Mouse (Mus musculus): Measurements from ENCODE around the gene Larp4b. TPM values are rescaled to one million over a fixed set of nuclear protein-coding genes. Genes with fewer than 3 reads are reported as not detected.

The Larp4b gene
- polyA plus RNA-seq, 1 experiment from 2014 or later: 30.3 TPM

DNA sequence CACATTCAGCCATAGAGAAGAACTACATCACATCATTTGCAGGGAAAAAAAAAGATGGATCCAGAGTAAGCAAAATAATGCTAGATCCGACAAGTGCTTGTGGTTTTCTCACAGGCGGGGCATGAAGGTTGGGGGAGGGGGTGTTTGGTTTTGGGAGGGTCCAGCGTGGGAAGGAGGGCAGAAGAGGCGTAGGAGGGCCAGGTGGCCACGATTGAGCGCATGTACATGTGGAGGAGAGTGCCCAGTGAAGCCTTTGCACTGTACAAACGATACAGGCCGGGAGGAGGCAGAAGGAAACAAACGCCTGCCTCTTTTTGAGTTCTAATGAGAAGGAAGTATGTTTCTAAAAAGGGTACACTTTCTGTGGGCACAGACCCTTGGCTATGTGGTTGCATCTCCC, 60.1 kb downstream of the Larp4b start:
- Histone ChIP-seq H3K4me2 (no peak overlapping the region), H3K27me3 (no peaks in the 10 kb centered on the region), H3K36me3 (peaks cover 68% of the 10 kb centered on the region), H3K27ac (no peak overlapping the region), H3K9me3 (no peaks in the 10 kb centered on the region), H3K4me1 (no peaks in the 10 kb centered on the region), H3K4me3 (no peak overlapping the region), H3K9ac (no peak overlapping the region)
- ATAC-seq (ENCODE audit: insufficient number of reproducible peaks, low FRiP score, low TSS enrichment, low read depth): no peak
- WGBS: 84% methylated on average over 9 of the region's 9 CpGs

DNA sequence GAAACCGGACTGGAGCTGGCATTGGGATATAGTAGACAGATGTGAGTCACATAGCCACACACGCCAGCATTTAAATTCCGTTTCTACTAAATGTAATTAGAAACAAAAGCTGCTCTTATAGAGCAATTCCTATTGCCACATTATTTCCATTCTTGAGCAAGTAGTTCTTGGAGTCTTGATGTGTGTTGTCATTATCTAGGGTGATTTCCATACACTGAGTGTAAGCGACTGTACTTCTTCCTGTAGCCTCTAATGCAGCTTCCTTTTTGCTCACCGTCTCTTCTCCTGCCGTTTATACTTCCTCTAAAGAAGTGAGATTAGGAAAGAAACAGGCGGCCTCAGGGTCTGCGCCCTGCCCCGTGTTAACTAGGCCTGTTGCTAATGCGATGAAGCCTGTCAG, 65.6 kb downstream of the Larp4b start:
- 76% methylated on average over 10 of the region's 10 CpGs for WGBS
- Histone ChIP-seq H3K9ac (no peak overlapping the region), H3K27me3 (no peaks in the 10 kb centered on the region), H3K27ac (no peak overlapping the region), H3K4me1 (no peaks in the 10 kb centered on the region), H3K9me3 (no peaks in the 10 kb centered on the region), H3K4me3 (no peak overlapping the region), H3K36me3 (peaks cover 72% of the 10 kb centered on the region), H3K4me2 (no peak overlapping the region)
- ATAC-seq (ENCODE audit: insufficient number of reproducible peaks, low FRiP score, low TSS enrichment, low read depth): no peak

DNA sequence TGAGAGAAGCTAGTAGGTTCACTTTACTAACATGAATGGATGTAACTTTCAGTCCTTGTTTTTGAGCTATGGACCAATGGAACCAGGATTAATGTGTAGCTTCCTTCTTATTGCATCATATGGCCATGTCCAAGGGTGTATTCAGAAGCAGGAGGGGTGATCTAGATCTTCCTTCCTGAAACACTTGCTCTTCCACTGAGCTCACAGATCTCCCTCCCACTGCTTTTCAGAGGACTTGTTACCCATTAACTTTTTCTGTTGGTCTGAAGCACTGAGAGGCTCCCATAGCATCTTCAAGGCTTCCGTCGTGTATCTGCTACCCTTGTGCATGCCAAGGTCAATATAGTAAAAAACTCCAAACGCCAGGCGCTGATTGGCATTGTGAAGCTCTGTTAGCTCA, 69.2 kb downstream of the Larp4b start:
- H3K4me1 ChIP-seq: no peaks in the 10 kb centered on the region
- no peaks in the 10 kb centered on the region for H3K9me3 ChIP-seq
- ATAC-seq (ENCODE audit: insufficient number of reproducible peaks, low FRiP score, low TSS enrichment, low read depth): no peak
- no peak overlapping the region for H3K27ac ChIP-seq
- WGBS: 94% methylated on average over 4 of the region's 4 CpGs
- H3K9ac ChIP-seq: no peak overlapping the region
- H3K36me3 ChIP-seq: peaks cover 76% of the 10 kb centered on the region
- H3K4me2 ChIP-seq: no peak overlapping the region
- H3K27me3 ChIP-seq: no peaks in the 10 kb centered on the region
- H3K4me3 ChIP-seq: no peak overlapping the region

DNA sequence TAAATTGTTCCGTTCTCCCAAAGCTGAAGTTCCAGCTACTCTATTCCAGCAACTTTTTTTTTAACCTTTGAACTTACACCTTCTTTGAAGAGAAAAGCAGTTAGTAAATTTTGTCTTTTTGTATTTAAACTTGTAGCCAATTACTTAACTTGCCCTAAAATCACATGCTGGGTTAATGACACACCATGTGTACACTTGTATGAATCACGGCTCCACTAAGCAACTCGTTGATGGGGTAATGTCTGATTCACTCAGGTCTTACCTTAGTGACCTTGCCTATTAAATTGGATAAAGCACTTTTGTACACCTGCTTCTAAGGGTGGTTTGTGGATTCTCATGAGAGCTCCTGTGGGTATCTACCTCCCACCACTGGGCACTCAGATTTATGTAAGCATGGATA, 74.2 kb downstream of the Larp4b start:
- Histone ChIP-seq H3K9ac (no peak overlapping the region), H3K27ac (no peak overlapping the region), H3K4me2 (no peak overlapping the region), H3K9me3 (no peaks in the 10 kb centered on the region), H3K27me3 (no peaks in the 10 kb centered on the region), H3K36me3 (peaks cover 68% of the 10 kb centered on the region), H3K4me3 (no peak overlapping the region), H3K4me1 (no peaks in the 10 kb centered on the region)
- no peak for ATAC-seq (ENCODE audit: insufficient number of reproducible peaks, low FRiP score, low TSS enrichment, low read depth)
- 66% methylated on average over 3 of the region's 3 CpGs for WGBS

DNA sequence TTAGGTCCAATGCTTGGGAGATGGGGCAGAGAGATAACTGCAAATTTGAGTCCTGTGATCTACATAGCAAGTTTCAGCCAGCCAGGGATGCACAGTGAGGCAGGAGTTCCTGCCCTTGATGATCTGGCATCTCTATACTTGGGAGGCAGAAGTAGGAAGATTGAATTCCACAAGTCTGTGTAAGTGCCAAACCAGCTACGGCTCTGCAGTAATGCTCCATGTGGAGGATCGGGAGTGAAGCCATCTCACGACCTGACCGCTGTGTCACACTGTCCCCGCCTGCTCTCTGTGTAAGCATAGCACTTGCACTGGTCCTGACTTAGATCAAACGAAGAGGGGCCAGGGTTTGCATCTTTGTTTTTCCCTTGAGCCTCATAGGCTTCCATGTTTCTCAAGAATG, 75.9 kb downstream of the Larp4b start:
- H3K4me3 ChIP-seq: no peak overlapping the region
- WGBS: 83% methylated on average over 6 of the region's 6 CpGs
- ATAC-seq (ENCODE audit: insufficient number of reproducible peaks, low FRiP score, low TSS enrichment, low read depth): no peak
- no peaks in the 10 kb centered on the region for H3K9me3 ChIP-seq
- H3K27me3 ChIP-seq: no peaks in the 10 kb centered on the region
- H3K27ac ChIP-seq: no peak overlapping the region
- no peaks in the 10 kb centered on the region for H3K4me1 ChIP-seq
- peaks cover 73% of the 10 kb centered on the region for H3K36me3 ChIP-seq
- H3K4me2 ChIP-seq: no peak overlapping the region
- no peak overlapping the region for H3K9ac ChIP-seq

DNA sequence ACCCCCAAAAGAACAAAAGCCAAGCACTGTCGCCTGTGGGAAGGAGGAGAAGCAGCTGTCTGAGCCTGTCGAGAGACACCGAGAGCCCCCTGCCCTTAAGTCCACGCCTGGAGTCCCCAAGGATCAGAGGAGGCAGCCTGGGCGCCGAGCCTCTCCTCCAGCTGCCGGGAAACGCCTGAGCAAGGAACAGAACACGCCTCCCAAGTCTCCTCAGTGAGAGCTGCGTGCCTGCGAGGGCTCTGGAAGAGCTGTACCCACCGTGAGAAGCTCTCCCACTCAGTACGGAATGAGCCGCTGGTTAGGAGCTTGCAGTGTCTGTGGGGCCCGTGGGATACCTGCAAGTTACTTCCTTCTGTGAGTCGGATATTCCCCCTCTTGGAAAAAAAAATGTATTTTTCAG, 77.0 kb downstream of the Larp4b start:
- 84% methylated on average over 16 of the region's 16 CpGs for WGBS
- ATAC-seq (ENCODE audit: insufficient number of reproducible peaks, low FRiP score, low TSS enrichment, low read depth): no peak
- H3K9me3 ChIP-seq: no peaks in the 10 kb centered on the region
- no peak overlapping the region for H3K27ac ChIP-seq
- no peak overlapping the region for H3K4me3 ChIP-seq
- H3K4me1 ChIP-seq: no peaks in the 10 kb centered on the region
- H3K36me3 ChIP-seq: peaks cover 77% of the 10 kb centered on the region
- H3K27me3 ChIP-seq: no peaks in the 10 kb centered on the region
- no peak overlapping the region for H3K4me2 ChIP-seq
- H3K9ac ChIP-seq: no peak overlapping the region

DNA sequence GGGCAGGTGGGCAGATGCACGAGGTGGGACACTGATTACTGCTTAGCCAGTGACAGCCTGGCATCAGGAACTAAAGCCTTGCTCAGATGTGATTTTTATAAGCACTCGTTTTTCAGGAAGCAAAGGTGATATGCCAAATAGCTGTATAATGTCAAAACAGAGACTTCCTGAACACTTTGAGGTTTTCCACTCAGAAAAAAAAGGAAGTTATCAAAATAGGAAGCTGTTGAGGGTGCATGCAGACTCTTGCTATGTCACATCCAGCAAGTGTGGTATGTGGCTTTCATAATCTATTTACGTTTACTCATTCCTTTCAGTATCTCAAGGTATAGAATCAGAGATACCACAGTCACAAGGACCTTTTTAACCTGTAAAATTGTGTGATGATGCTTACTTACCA, 79.7 kb downstream of the Larp4b start:
- Histone ChIP-seq H3K4me2 (no peak overlapping the region), H3K36me3 (peaks cover 61% of the 10 kb centered on the region), H3K9ac (no peak overlapping the region), H3K4me3 (no peak overlapping the region), H3K27me3 (no peaks in the 10 kb centered on the region), H3K27ac (no peak overlapping the region), H3K9me3 (no peaks in the 10 kb centered on the region), H3K4me1 (no peaks in the 10 kb centered on the region)
- 61% methylated on average over 3 of the region's 3 CpGs for WGBS
- no peak for ATAC-seq (ENCODE audit: insufficient number of reproducible peaks, low FRiP score, low TSS enrichment, low read depth)

DNA sequence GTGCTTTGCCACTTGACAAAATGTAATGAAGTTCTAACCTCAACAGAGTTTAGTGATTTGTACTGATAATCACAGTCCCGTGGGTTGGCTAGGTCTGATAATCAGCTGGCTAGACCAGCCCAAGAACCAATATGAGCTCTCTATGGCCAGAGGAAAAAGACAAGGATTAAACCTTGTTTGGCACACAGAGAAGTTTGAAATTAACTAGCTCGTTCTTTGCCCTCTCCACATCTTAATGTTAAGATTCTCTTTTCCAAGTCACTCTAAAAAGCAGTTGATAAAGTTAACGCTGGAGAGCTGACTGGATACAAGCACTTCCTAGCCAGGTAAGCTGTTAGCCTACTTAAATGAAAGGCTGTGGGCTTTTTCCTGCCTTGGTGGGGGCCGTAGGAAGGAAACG, 81.5 kb downstream of the Larp4b start:
- Histone ChIP-seq H3K9me3 (no peaks in the 10 kb centered on the region), H3K36me3 (peaks cover 45% of the 10 kb centered on the region), H3K4me3 (no peak overlapping the region), H3K4me1 (peaks cover 12% of the 10 kb centered on the region; the same call in 1 of the 2 replicates), H3K27me3 (no peaks in the 10 kb centered on the region), H3K9ac (no peak overlapping the region), H3K4me2 (no peak overlapping the region), H3K27ac (no peak overlapping the region)
- no peak for ATAC-seq (ENCODE audit: insufficient number of reproducible peaks, low FRiP score, low TSS enrichment, low read depth)
- WGBS: 88% methylated on average over 5 of the region's 5 CpGs

DNA sequence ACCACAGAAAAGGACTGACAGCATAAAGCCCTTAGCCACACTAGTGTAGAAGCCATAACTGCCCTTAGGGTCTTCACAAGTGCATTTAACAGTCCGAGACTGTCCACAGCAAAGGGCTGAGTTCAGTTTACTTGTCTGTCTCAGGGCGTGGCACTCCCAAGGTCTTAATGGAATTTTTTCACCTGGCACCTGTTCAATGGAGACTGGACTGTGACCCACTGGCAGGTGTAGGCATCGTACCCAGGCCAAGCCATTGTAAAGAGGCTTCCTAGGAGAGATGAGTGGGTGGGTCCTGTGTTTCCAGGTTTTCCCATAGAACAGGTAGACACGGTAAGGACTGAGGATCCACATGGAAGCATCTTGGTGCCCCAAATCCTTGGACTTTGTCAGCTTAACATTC, 84.6 kb downstream of the Larp4b start:
- H3K9me3 ChIP-seq: no peaks in the 10 kb centered on the region
- no peak overlapping the region for H3K27ac ChIP-seq
- no peak overlapping the region for H3K4me2 ChIP-seq
- ATAC-seq (ENCODE audit: insufficient number of reproducible peaks, low FRiP score, low TSS enrichment, low read depth): no peak
- H3K9ac ChIP-seq: no peak overlapping the region
- H3K4me1 ChIP-seq: peaks cover 15% of the 10 kb centered on the region; the same call in 1 of the 2 replicates
- 89% methylated on average over 4 of the region's 4 CpGs for WGBS
- peaks cover 22% of the 10 kb centered on the region for H3K36me3 ChIP-seq
- no peaks in the 10 kb centered on the region for H3K27me3 ChIP-seq
- no peak overlapping the region for H3K4me3 ChIP-seq

DNA sequence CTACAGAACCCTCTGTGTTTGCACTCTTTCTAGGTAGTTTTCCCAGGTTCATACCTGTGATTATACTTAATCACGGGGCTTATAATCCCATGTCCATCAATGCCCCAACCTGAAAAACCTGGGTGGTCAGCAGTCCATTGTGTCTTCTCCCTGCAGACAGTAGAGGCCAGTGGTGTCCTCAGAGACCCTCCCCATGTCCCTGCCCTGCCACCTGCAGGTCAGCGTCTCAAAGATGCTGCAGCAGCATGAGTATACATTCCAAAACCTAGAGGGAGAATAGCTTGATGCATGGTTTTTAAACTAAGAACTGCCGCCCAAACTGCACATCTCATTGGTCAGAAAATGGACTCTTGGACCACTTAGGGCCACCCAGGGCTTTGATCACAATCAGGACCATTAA, 85.0 kb downstream of the Larp4b start:
- H3K36me3 ChIP-seq: peaks cover 20% of the 10 kb centered on the region
- peaks cover 15% of the 10 kb centered on the region; the same call in 1 of the 2 replicates for H3K4me1 ChIP-seq
- ATAC-seq (ENCODE audit: insufficient number of reproducible peaks, low FRiP score, low TSS enrichment, low read depth): no peak
- H3K27me3 ChIP-seq: no peaks in the 10 kb centered on the region
- no peak overlapping the region for H3K9ac ChIP-seq
- no peak overlapping the region for H3K4me3 ChIP-seq
- H3K4me2 ChIP-seq: no peak overlapping the region
- no peaks in the 10 kb centered on the region for H3K9me3 ChIP-seq
- H3K27ac ChIP-seq: no peak overlapping the region
- 63% methylated on average over 3 of the region's 3 CpGs for WGBS

DNA sequence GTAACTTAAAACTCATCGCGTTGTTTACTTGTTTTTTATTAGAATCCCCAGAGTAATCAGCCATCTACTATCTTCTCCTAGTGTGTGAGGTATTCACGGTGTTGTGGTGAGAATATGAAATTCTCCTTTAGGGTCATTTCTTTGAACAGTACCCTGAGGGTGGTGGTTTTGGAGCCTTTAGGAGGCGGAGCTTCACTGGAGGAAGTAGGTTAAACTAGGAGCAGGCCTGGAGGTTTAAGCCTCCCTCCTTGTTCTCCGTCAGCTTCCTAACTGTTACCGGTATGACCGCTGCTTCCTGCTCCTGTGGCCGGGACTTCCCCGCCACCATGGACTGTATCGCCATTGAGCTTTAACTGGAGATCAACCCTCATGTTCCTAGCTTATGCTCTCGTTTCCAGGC, 86.5 kb downstream of the Larp4b start:
- 41% methylated on average over 11 of the region's 11 CpGs for WGBS
- H3K4me1 ChIP-seq: peaks cover 15% of the 10 kb centered on the region; the same call in 1 of the 2 replicates
- H3K4me3 ChIP-seq: no peak overlapping the region
- no peak for ATAC-seq (ENCODE audit: insufficient number of reproducible peaks, low FRiP score, low TSS enrichment, low read depth)
- no peaks in the 10 kb centered on the region for H3K9me3 ChIP-seq
- 0 out of 2 replicates have a peak overlapping the region, but pooled peaks have one; percentile 13 for H3K4me2 ChIP-seq
- H3K36me3 ChIP-seq: peaks cover 11% of the 10 kb centered on the region
- H3K27ac ChIP-seq: no peak overlapping the region
- no peaks in the 10 kb centered on the region for H3K27me3 ChIP-seq
- no peak overlapping the region for H3K9ac ChIP-seq

DNA sequence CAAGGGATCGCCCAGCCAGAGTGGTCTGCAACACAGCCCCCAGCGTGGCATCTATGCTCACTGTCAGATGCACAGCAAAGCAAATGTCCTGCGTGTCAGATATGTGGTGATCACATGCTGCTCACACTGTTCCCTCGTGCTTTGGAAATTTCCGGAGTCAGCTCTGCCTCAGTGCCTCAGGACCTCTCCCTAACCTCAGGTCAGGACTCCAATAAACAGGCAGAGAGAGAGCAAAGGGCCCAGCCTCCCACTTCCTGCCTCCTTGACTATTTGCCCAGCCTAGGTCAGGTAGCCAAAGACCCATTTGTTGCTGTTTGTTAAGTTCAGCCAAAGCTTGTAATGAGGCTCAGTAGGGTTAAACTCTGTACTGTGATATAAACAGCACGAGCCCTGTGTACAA, 87.4 kb downstream of the Larp4b start:
- H3K27me3 ChIP-seq: no peaks in the 10 kb centered on the region
- 71% methylated on average over 6 of the region's 6 CpGs for WGBS
- H3K36me3 ChIP-seq: 0 out of 2 replicates have a peak, but pooled peaks cover 4% of the 10 kb centered on the region
- no peak overlapping the region for H3K27ac ChIP-seq
- ATAC-seq (ENCODE audit: insufficient number of reproducible peaks, low FRiP score, low TSS enrichment, low read depth): no peak
- H3K9ac ChIP-seq: no peak overlapping the region
- no peak overlapping the region for H3K4me3 ChIP-seq
- no peak overlapping the region for H3K4me2 ChIP-seq
- H3K4me1 ChIP-seq: peaks cover 15% of the 10 kb centered on the region; the same call in 1 of the 2 replicates
- no peaks in the 10 kb centered on the region for H3K9me3 ChIP-seq

DNA sequence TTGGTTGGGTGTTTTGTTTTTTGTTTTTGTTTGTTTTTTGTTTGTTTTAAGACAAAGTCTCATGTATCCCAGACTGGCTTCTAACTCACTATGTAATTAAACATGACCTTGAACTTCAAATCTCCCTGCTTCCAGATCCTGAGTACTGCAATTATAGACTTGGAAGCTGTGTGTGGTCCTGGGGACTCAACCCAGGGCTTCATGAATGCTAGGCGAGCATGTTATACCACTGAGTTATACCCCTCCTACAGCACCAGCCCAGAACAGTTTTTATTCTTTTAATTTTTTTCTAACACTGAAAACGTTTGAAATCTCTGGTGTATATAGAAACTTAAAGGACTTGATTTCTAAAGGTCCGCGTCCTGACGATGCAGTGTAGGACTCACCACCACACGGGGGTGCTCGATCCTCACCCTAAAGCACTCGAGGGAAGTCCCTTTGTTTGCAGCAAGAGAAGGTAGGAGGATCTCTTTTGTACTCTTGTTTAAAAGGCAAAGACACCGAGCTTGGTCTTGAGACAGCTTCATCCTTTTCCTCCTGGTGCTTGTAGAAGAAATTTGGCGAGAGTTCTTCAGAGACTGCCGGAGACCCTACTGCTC, 88.1 kb downstream of the Larp4b start:
- ATAC-seq (ENCODE audit: insufficient number of reproducible peaks, low FRiP score, low TSS enrichment, low read depth): no peak
- Histone ChIP-seq H3K4me1 (peaks cover 15% of the 10 kb centered on the region; the same call in 1 of the 2 replicates), H3K27ac (no peak overlapping the region), H3K4me2 (no peak overlapping the region), H3K9ac (no peak overlapping the region), H3K4me3 (no peak overlapping the region), H3K27me3 (no peaks in the 10 kb centered on the region), H3K9me3 (no peaks in the 10 kb centered on the region), H3K36me3 (no peaks in the 10 kb centered on the region)
- WGBS: 12% methylated on average over 11 of the region's 11 CpGs

Measured in limb, embryonic 15.5 days (tissue).